Mouse (Mus musculus) kidney, postnatal 10 days (tissue): Measurements from ENCODE around the gene Ndufaf8.
A peak's percentile ranks its signal among the peaks of the same experiment; 100 is the strongest.

Experiments
- DNase-seq: peaks from one replicate; pipeline ENCODE4 v3.0.0; 2021; ENCODE audit warnings: mixed read lengths

Gene Ndufaf8

GRCm38 (mm10) chr11:120086702-120087152, 12.0 kb upstream of the Ndufaf8 start, which contains the start of gene Cep131:
Gene Cep131, minus strand, starts transcription at chr11:120086827.
- peak; percentile 99 for DNase-seq

- DNase-seq: peak; percentile 8
These were observed 8.1 kb upstream of the Ndufaf8 start for GRCm38 (mm10) chr11:120090661-120091060.

- no peak for DNase-seq
These were observed 5.7 kb upstream of the Ndufaf8 start for GRCm38 (mm10) chr11:120092817-120093591.

GRCm38 (mm10) chr11:120101036-120101435, 2.3 kb downstream of the Ndufaf8 start:
- DNase-seq: peak; percentile 86

- no peak for DNase-seq
These were observed 4.8 kb downstream of the Ndufaf8 start for GRCm38 (mm10) chr11:120103431-120103997.

- DNase-seq: peak; percentile 33
These were observed 8.3 kb downstream of the Ndufaf8 start for GRCm38 (mm10) chr11:120107026-120107425.

GRCm38 (mm10) chr11:120107796-120108195, 9.1 kb downstream of the Ndufaf8 start:
- DNase-seq: no peak

- DNase-seq: peak; percentile 34
These were observed 11.0 kb downstream of the Ndufaf8 start for GRCm38 (mm10) chr11:120109558-120110210.

- DNase-seq: no peak
These were observed 11.8 kb downstream of the Ndufaf8 start for GRCm38 (mm10) chr11:120110554-120110953.

GRCm38 (mm10) chr11:120111033-120111432, 12.3 kb downstream of the Ndufaf8 start:
- DNase-seq: peak; percentile 75

GRCm38 (mm10) chr11:120112136-120112535, 13.4 kb downstream of the Ndufaf8 start:
- peak; percentile 73 for DNase-seq

- no peak for DNase-seq
These were observed 15.9 kb downstream of the Ndufaf8 start for GRCm38 (mm10) chr11:120114488-120115215.

GRCm38 (mm10) chr11:120117626-120118025, 18.9 kb downstream of the Ndufaf8 start:
- no peak for DNase-seq

GRCm38 (mm10) chr11:120119108-120119507, 20.4 kb downstream of the Ndufaf8 start:
- no peak for DNase-seq

- no peak for DNase-seq
These were observed 21.3 kb downstream of the Ndufaf8 start for GRCm38 (mm10) chr11:120119936-120120541.

- DNase-seq: peak; percentile 84
These were observed 22.1 kb downstream of the Ndufaf8 start for GRCm38 (mm10) chr11:120120642-120121420.

- DNase-seq: no peak
These were observed 23.4 kb downstream of the Ndufaf8 start for GRCm38 (mm10) chr11:120122126-120122525.

- DNase-seq: no peak
These were observed 28.1 kb downstream of the Ndufaf8 start for GRCm38 (mm10) chr11:120126845-120127244.

GRCm38 (mm10) chr11:120129281-120129680, 30.6 kb downstream of the Ndufaf8 start:
- DNase-seq: no peak

- DNase-seq: no peak
These were observed 35.4 kb downstream of the Ndufaf8 start for GRCm38 (mm10) chr11:120134148-120134547.

GRCm38 (mm10) chr11:120134847-120135530, 36.3 kb downstream of the Ndufaf8 start:
- no peak for DNase-seq
